Mouse (Mus musculus): ENCODE results near the gene Gm49711.

DNA sequence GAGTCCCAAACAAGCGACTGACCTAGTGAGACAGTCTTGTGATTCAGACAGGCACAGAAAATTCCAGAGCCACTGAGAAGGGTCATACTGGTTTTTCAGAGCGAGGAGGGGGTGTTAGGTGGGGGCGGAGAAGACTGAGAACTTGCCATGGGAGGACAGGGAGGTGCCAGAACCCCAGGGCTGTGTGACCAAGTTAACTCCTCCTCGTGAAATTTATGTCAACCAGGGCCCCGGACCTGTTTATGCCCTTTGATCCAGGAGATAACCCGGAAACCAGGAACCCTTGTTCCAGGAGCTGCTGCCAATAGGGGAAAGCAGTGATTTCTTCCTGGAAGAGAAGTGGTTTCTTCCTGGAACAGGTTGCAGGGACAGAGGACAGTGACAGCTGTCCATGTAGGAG is 101.0 kb downstream of the Gm49711 start:
- TF ChIP-seq POLR2A (IDR thresholded peaks at IDR 0.05; ENCODE audit: insufficient read length, low read depth): no peak
- TF ChIP-seq CEBPB (IDR thresholded peaks at IDR 0.05; ENCODE audit: insufficient read depth, poor library complexity, severe bottlenecking): no peak

Data from myocyte (in vitro differentiated cells).